Mouse (Mus musculus): Measurements from ENCODE around the gene Cfl2.
A peak's percentile ranks its signal among the peaks of the same experiment; 100 is the strongest.
"Not testable (repeated sequence)": the region's sequence is repeated elsewhere in the genome, so short reads cannot be mapped to it uniquely, and the experiment has no call there.

Gene Cfl2

GRCm38 (mm10) chr12:54862606-54863535 is at the start of gene Cfl2:
Gene Cfl2 (minus strand): TSS chr12:54862877.
- DNase-seq (ENCODE audit: low read depth, low spot score): peak; percentile 64

- DNase-seq (ENCODE audit: low read depth, low spot score): no peak
These were observed 47.7 kb upstream of the Cfl2 start for GRCm38 (mm10) chr12:54910387-54910786.

GRCm38 (mm10) chr12:54892559-54892958 is 29.9 kb upstream of the Cfl2 start:
- DNase-seq (ENCODE audit: low read depth, low spot score): not testable (repeated sequence)

- no peak for DNase-seq (ENCODE audit: low read depth, low spot score)
These were observed 27.7 kb upstream of the Cfl2 start for GRCm38 (mm10) chr12:54890426-54890825.

GRCm38 (mm10) chr12:54887580-54888127 is 25.0 kb upstream of the Cfl2 start:
- no peak for DNase-seq (ENCODE audit: low read depth, low spot score)

- no peak for DNase-seq (ENCODE audit: low read depth, low spot score)
These were observed 17.0 kb upstream of the Cfl2 start for GRCm38 (mm10) chr12:54879630-54880029.

- no peak for DNase-seq (ENCODE audit: low read depth, low spot score)
These were observed 16.5 kb upstream of the Cfl2 start for GRCm38 (mm10) chr12:54879211-54879610.

- DNase-seq (ENCODE audit: low read depth, low spot score): no peak
These were observed 15.2 kb upstream of the Cfl2 start for GRCm38 (mm10) chr12:54877875-54878274.

- DNase-seq (ENCODE audit: low read depth, low spot score): no peak
These were observed 14.2 kb upstream of the Cfl2 start for GRCm38 (mm10) chr12:54876879-54877278.

- no peak for DNase-seq (ENCODE audit: low read depth, low spot score)
These were observed 12.0 kb upstream of the Cfl2 start for GRCm38 (mm10) chr12:54874711-54875110.

GRCm38 (mm10) chr12:54861991-54862605 is 579 bp downstream of the Cfl2 start:
- DNase-seq (ENCODE audit: low read depth, low spot score): peak; percentile 32

- no peak for DNase-seq (ENCODE audit: low read depth, low spot score)
These were observed 3.1 kb downstream of the Cfl2 start for GRCm38 (mm10) chr12:54859531-54859930.

- DNase-seq (ENCODE audit: low read depth, low spot score): no peak
These were observed 12.1 kb downstream of the Cfl2 start for GRCm38 (mm10) chr12:54850551-54850950.

- DNase-seq (ENCODE audit: low read depth, low spot score): no peak
These were observed 18.3 kb downstream of the Cfl2 start for GRCm38 (mm10) chr12:54844415-54844814.

GRCm38 (mm10) chr12:54841576-54841975 is 21.1 kb downstream of the Cfl2 start:
- no peak for DNase-seq (ENCODE audit: low read depth, low spot score)

GRCm38 (mm10) chr12:54839815-54840214 is 22.9 kb downstream of the Cfl2 start:
- DNase-seq (ENCODE audit: low read depth, low spot score): no peak

- no peak for DNase-seq (ENCODE audit: low read depth, low spot score)
These were observed 23.7 kb downstream of the Cfl2 start for GRCm38 (mm10) chr12:54838931-54839330.

GRCm38 (mm10) chr12:54835608-54836570 is 26.8 kb downstream of the Cfl2 start:
- no peak for DNase-seq (ENCODE audit: low read depth, low spot score)

- DNase-seq (ENCODE audit: low read depth, low spot score): no peak
These were observed 27.7 kb downstream of the Cfl2 start for GRCm38 (mm10) chr12:54834925-54835447.

- no peak for DNase-seq (ENCODE audit: low read depth, low spot score)
These were observed 28.7 kb downstream of the Cfl2 start for GRCm38 (mm10) chr12:54833856-54834399.

- not testable (repeated sequence) for DNase-seq (ENCODE audit: low read depth, low spot score)
These were observed 30.8 kb downstream of the Cfl2 start for GRCm38 (mm10) chr12:54831927-54832326.

Data from brain, embryonic 18.5 days (tissue).